Mouse (Mus musculus): Measurements from ENCODE around the gene Entpd1.

Gene Entpd1

DNA sequence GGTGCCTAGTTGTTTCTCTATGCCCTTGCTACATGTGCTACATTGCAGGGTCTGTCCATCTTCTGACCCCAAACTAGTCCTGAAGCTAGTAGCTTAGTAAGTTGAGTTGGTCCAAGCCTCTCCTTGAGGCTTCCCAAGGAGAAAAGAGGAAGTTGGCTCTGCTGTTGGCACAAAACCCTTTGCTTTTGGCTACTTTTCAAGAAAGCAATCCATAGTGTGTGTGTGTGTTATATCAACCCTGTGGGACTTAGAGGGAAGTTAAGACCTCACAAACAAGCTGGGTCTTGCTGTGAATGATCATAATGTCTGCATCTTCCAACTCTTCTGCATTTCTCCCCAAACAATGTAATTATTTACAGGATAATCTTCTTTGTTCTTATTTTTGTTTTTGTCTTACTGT, 16.8 kb downstream of the Entpd1 start:
- DNase-seq (ENCODE audit: low spot score) = no peak

DNA sequence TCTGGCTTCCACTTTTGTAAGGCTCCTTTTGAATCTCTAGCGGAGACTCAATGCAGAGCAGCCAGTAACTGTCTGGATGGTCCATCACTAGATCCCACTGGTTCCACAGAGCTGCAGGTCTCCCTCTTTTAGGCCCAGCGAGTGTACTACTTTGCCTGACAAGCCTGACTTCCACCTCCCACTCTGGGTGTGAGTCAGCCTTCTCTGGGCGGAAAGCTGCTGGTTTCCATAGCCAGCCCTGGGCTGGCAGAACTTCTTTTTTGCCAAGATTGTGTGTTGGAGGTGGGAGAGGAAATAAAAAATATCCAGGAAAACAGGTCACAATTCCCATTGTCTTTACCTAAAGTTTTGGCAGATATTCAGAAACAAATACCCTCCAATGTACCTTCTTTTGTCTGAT, 17.9 kb downstream of the Entpd1 start:
- DNase-seq (ENCODE audit: low spot score) = no peak

DNA sequence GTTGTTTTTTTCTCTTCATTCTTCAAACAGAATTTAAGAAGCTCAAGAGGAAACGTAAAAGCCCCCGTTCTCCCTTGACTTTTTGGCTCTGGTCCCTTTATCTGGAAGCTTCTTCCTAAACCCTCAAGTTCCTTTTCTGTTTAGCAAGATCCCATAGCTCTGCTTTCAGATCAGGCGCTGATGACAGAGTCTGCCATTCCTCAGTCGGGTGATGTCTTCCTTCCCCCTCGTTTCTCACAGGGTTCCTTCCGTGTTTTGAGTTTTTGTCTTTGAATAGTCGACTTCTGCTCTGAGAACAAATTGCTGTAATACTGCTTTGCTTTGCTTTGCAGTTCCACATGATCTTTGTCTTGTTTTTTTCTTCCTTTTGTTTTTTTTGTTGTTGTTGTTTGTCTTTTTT, 18.4 kb downstream of the Entpd1 start:
- DNase-seq (ENCODE audit: low spot score) = no peak

DNA sequence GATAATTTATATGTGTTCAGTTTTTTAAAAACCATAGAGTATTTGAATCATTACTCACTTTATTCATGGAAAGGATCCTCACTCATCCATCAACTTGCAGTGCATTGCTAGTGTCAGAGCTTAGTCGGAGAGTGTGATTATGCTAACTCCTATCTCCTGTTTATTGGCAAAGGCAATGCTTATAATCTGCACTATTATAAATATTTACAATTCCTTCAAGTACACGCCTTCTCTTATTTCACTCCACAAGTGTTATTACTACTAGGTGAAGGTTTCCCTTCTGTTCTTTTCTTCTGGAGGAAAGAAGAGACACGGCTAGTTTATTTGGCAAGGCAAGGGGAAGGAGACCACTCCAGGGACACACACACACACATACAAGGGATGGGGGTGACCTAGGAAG, 20.0 kb downstream of the Entpd1 start:
- DNase-seq (ENCODE audit: low spot score) = no peak

DNA sequence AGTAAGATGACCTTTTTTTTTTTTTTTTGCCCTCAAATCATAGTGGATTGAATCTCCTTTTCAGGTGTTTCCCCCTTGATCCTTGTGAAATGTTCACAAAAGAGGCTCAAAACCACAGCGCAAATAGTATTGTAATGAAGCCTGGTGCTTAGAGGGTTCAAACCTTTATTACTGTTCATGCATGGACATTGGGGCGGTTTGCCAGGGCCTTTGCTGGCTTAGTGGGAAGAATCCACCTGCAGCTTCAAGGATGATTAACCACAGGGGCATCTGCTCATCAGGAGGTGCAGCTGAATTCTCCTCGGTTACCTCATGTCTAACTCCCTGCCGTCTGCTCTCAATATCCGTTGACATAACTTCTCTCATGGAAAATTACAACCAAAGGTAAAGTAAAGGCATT, 20.5 kb downstream of the Entpd1 start:
- DNase-seq (ENCODE audit: low spot score) = no peak

DNA sequence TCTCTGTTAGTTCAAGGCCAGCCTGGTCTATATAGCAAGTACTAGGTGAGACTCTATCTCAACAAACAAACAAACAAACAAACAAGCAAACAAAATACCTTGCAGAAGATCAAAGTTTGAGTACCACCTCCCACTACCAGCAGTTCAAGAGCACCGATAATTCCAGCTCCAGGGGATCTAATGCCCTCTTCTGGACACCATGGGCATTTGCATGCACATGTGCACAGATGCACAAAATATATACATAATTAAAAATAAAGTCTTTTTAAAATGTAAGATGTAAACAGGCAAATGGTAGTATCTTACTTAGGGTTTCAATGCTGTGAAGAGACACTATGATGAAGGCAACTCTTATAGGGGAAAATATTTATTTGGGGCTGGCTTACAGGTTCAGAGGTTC, 21.0 kb downstream of the Entpd1 start:
- no peak for DNase-seq (ENCODE audit: low spot score)

DNA sequence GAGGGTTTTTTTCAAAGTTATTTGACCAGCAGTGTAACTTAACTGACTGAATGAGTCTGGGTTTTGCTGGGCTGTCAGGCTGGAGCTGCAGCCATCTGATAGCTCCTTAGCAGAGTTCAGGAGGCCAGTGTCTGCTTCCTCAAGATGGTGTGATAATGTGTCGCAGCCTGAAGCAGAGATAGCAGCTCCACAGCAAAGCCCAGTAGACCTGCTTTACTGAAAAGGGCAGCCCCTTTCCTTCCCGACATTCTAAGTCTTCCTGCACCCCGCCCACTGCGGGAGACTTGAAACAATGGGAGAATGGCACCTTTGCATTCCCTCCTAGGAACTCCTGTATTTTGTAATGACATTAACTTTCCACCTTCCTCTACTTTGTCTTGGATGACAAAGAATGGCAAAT, 24.9 kb downstream of the Entpd1 start:
- no peak for DNase-seq (ENCODE audit: low spot score)

DNA sequence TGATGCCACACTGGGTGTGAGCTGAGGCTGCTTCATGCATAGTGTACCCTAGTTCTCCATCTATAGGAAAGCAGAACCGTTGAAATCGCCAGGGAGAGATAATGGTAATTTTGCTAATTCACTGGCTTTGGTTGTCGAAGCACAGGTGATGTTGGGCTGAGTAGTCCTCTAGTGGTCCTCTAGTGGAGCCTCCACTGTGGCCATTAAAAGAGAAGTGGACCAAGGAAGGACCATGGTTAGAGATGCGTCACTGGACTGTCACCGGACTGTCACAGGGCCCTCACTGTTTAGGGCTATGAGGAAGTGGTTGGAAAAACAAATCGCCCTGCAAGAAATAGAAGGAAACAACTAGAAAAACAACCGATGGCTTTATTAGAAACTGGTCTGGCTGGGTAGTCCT, 25.4 kb downstream of the Entpd1 start:
- DNase-seq (ENCODE audit: low spot score) = no peak

DNA sequence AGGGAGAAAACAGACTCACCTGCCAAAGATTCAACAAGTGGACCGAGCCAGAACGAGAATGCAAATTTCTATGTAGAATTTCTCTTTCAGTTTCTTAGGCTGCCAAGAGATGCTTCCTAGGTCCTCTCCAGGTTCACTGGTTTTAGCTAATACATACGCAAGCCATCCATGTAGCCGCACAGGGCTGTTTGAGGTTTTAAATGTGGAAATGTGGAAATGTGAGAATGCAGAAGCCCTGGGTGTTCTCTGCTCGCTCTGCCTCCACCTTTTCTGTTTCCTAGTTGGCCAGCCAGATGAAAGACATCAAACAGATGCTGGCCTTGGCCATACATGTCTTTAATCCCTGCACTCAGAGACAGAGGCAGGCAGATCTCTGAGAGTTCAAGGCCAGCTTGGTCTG, 26.4 kb downstream of the Entpd1 start:
- DNase-seq (ENCODE audit: low spot score) = no peak

DNA sequence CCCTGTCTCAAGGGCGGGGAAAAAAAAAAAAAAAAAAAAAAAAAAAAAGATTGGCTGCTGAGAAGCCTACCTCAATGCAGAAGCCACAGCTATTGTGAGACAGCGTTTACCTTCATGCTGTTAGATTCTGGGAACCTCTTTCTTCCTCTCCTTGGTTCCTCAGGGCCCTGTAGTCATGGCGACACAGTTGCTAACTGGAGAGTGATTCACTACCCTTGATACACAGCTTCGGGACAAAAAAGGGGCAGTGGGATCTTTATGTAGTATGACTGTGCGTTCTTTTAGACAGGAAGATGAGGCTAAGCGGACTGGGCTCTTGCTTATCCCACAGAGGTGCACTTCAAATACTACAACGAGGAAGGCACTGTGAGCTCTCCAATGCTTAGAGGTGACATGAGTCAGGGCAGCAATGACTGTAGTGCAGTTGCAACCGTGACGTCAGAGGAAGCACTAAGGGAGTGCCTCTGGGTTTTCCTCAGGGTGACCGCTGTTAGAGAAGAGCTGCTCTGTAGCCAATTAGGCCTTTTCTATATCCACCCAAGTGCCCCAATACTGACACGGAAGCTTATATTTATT, 27.7 kb downstream of the Entpd1 start:
- DNase-seq (ENCODE audit: low spot score) = no peak

DNA sequence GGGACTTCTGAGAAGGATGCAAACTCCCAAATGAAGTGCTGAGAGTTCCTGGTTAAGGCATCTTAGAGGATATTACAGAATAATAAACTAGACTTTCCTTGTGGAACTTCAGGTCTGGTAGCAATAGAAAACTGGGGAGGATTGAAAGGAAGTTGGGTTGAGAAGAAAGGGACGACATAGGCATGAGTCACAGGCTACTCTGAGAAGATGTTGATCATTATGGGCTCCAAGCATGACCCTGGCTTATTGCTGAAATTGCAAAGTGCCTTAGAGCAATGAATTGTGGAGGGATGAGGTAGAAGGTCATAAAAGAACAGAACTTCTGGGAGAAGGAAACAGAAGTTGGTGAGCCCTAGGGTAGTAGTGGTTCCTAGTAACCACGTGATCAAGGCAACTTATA, 28.6 kb downstream of the Entpd1 start:
- DNase-seq (ENCODE audit: low spot score) = no peak

DNA sequence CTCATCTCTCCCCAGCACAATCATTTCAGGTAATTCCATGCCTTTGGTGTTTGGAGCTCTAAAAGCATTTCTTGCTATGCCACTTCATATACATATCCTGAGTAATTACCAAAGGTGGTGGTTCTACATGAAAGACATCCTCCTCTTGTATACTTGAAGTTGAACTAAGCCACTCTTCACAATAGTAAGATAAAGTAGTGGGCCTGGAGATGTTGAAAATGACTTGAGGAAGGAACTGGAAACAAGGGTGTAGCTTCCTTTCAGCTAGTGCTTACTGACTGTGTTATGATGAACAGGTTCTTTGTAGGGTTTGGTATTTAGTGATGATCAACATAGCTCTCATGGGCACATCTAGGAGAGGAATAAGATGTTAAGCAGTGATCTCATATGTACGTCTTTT, 31.7 kb downstream of the Entpd1 start:
- no peak for DNase-seq (ENCODE audit: low spot score)

DNA sequence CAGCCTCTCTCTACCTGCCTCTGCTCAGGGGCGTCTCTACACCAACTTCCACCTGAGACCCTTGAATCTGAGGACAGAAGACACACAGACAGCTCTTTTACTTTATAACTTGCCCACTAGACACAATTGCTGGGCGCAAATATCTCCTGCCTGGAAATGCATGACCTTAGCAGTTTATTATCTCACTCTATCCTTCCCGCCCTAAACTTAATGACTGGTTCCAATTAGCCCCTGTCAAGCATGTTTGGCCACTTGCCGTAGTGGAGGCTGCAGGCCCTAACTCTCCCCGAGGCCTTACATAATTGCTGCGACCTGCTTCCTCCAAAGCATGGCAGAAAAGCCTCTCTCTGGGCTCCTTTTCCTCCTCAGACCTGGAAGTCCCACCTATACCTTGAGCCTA, 34.2 kb downstream of the Entpd1 start:
- no peak for DNase-seq (ENCODE audit: low spot score)

DNA sequence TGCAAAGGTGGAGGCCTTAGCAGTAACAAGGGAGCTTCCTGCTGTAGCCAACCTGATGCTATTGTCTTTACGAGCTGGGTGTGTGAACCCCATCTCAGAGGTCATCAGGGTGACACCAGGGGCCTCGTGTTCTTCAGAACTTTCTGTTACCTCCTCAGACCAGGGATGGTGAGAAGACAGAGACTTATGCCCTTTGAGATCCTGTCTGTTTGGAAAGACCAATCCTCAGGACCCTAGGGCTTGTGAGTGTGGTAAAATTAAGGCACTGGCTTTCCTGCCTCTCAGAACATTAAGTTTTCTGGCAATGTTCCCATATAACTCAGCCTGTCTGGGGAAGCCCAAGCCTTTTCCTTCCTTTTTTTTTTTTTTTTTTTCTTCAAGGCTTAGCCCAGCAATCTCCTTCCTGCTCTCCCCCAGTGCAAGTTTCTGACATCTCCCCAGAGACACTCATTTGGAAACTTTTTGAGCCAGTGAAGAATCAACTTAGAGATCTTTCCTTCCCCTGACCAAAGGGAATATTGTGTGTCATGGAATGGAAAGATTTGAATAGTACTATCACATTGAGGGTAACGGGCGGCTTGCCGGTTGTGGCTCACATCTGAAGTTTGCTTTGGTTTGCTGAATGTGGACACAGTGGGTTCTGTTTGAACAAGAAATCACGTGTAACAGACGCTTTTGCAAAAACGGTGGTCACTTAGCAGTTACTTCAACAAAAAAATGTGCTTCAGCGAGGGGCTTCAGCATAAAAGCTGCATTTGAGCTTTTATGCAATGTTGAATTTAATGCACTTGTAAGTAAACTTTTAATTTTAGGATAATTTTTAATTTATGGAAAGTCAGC, 35.4 kb downstream of the Entpd1 start:
- DNase-seq (ENCODE audit: low spot score) = no peak

DNA sequence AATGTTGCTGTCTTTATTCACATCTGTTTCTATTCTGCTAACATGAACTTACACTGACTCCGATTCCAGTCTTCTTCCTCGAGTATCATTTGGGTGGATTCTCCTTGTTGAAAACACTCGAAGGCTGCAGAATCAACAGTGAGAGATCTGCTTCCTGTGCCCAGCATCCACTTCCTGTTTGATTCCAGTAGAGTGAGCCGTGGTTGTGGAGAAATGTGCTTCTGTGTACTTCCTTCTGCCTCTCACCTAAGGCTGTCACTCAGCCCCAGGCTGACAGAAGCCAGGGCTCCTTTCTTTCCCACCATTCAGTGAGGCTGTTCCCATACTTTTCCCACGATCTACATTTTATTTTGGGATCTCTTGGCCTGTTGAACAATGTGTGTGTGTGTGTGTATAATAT, 37.9 kb downstream of the Entpd1 start:
- DNase-seq (ENCODE audit: low spot score) = no peak

DNA sequence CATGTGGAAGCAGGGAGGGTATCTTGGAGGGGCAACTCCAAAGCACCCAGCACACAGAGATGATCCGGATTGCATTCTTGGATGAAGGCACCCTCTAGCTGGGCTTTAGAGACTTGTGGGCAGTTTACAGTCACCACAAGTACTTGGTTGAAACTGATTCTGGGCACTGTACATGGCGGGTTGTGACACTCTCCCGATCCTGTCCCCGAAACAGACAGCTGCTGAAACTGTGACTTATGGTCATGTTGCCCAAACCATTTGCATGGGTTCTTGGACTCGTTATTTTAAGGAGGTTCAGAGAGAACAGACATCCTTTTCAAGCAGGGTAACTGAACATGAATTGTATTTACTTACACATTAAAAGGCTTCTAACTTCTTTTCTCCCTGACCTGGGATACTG, 44.0 kb downstream of the Entpd1 start:
- DNase-seq (ENCODE audit: low spot score) = no peak

DNA sequence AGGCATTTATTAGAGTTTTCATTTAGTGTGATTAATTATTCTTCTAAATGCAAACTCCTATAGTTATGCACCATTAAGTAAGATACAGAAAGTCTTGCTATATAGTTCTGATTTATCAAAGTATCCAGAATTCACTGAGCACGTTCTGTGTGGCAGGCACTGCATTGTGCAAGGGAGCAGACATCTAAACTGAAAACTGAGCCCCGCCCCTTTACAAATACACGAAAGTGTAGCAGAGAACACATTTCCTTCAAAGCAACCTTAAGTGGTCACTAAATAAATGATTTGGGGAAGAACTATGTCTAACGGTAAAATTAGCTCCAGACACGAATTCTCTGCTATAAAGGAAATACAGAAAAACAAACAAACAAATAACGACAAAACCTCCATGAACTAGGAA, 46.1 kb downstream of the Entpd1 start:
- no peak for DNase-seq (ENCODE audit: low spot score)

DNA sequence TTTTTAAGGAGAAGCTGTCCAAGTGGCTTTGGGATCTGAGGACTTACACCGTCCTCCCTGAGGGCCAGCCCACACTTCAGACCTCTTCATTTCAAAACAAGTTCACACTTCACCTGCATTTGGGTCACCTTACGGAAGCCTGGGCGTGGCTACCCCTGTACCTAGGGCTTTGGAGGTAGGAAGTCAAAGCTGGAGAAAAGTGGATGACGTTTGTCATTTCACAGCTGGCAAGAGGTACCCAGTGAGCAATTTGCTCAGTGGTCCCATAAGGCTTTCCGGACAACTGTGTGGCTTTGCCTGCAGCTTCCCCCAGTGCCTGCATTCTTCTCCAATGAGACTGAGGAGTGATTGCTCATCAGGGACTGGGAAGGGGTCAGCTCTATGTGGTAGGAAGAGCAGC, 46.8 kb downstream of the Entpd1 start:
- no peak for DNase-seq (ENCODE audit: low spot score)

DNA sequence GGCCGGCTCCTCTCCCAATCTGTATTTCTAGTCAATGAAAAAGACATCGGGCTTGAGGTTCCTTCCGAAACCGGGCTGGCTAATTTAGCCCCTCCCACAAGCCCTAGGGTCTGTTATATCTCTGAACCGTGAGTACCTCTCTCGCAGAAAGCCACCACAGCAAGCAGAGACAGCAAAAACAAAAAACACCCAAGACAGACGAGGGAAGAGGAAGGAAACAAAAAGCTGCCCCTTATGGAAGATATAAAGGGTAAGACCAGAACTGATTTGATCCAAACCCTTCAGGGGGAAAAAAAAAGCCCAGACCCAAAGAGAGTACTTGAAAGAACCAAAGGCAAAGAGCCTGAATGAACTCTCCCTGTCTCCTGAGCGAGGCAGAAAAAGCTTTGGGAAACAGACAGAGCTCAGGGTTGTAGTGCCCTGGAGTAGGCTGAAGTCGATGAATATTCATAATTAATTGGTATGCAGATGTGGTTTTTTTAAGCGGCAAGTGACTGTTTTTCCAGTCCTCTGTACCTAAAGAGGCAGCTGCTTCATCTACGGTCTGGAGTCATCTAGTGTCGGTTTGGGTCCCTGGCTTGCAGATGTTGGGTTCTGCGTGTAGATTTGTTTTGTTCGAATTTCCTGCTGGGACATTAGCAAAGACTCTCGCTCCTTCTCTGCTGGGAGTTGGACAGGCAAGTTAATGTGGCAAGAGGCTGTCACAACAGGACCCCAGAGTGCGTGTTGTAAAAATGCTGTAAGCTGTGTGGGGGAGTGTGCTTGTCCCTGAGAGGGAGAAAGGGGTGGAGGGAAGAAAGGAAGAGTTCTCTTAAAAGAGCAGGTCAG, 47.7 kb downstream of the Entpd1 start:
- no peak for DNase-seq (ENCODE audit: low spot score)

DNA sequence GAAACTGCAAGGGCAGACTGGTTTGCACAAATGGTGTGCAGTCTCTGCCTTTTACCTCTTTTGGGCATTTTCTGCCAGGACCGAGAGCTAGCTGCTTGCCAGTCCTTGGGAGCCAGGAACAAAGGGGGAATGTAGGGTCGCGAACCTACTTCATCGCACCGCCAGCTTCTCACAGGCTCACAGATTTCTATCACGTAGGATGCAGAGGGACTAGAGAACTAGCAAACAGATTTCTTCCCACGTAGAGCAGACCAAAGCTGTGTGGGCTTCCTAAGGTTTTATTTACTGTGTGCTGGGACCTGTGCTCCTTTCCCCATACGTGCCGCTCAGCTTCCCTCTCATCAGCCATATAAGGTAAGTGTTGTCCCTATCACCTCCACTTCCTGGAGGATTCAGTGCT, 48.3 kb downstream of the Entpd1 start:
- no peak for DNase-seq (ENCODE audit: low spot score)

DNA sequence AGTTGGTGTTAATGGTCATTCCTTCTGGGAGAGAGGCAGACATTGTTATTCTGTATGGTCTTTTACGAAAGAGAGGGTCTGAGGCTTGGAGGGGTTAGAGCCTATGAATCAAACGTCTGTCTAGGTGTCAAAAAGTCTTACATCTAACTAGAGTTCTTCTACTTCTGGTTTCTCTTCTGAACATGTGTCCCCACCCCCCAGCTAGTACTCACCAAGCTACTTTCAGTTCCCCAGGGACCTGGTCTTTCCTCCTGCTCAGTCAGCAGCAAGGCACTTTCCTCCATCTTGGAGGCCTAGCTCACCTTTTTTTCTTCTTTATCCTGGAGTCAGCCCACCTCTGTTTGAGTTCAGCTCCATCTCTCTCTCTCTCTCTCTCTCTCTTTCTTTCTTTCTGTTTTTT, 48.9 kb downstream of the Entpd1 start:
- no peak for DNase-seq (ENCODE audit: low spot score)

DNA sequence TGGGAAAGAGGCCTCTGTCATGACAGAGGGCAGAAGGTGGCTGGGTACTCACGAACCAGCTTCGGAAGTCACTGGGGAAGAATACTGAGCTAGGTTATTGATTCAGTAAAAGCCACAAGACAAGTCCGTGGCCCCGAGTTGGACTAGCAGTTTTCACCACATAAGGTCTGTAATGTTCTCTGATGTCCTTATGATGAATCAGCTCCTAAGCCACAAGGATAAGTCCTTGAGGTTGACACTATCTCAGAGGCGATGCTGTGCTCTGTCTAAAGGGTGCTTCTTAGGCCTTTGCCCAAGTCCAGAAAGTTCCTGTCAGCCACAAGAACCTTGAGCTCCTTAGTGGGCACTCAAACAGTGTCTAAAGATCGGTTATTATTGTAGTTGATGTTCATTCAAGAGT, 49.7 kb downstream of the Entpd1 start:
- DNase-seq (ENCODE audit: low spot score) = no peak

DNA sequence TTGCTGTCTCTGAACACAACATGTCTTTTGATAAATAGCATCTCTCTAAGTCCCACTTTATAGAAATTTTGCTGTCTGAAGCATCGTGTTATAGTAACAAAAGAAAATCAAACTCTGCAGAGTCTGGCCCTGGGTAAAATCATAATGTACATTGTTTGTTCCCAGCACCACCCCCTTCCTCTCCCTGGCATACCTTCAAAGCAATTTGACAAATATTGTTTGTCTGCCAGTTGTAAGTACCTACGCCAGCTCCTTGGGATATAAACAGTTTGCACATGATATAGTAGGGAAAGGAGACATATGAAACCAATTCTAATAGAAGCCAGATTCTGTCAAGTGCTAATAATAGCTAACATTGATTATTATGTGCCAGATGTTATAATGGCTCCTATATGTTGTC, 50.6 kb downstream of the Entpd1 start:
- DNase-seq (ENCODE audit: low spot score) = no peak
